Mouse (Mus musculus): ENCODE results near the gene Ski.
A peak's percentile ranks its signal among the peaks of the same experiment; 100 is the strongest.

Gene Ski

DNA sequence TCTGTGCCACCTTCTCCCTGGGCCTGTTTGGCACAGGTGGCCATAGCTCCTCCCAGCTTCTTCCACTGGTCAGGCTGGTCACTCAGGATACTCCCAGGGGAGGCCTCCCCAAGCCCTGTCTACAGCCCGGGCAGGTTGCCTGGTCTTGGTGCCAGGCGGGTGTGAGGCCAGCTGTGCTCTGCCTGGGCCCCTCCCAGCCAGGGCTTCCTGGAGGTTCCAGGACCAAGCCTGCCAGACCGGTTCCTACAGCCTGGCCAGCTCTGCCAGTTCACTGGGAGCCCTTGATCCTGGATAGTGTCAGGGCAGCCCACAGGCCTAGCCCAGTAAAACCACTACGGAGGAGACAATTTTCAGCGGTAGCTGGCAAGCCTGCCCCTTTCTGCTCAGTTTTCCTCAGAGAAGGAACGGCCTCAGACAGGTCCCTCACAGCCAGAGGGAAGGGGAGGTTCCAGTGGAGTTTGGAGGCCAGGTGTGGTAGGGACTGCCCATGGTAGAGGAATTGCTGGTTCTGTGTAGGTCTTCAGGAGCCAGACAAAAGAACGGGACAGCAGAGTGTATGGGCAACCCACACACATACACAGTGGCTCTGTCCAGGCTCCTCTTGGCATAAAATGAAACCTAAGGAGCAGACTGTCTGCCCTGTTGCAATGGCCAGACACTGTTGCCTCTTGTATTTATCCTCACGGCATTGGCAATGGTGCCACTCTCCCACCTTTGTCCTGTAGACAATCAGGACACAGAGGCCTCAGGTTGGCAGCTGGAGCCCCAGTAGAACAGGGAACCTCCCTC is 73.3 kb downstream of the Ski start:
- DNase-seq, result no peak

DNA sequence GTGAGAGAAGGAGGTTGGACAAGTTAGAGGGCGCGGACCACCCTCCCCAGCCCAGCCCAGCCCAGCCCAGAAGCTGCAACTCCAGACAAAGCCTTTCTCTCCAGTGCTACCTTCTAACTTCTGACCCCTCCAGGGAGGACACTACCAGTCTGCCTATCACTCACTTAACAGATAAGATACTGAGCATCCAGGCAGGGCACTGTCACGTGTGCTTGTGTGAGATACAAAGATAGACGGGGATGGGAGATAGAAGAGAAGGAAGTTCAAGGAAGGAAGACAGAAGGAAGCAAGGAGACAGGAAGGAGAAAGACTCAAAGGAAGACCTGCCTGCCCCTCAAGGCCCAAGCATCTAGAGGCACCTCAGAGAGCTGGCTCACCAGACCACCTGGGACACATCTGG is 73.9 kb downstream of the Ski start:
- DNase-seq, result no peak

DNA sequence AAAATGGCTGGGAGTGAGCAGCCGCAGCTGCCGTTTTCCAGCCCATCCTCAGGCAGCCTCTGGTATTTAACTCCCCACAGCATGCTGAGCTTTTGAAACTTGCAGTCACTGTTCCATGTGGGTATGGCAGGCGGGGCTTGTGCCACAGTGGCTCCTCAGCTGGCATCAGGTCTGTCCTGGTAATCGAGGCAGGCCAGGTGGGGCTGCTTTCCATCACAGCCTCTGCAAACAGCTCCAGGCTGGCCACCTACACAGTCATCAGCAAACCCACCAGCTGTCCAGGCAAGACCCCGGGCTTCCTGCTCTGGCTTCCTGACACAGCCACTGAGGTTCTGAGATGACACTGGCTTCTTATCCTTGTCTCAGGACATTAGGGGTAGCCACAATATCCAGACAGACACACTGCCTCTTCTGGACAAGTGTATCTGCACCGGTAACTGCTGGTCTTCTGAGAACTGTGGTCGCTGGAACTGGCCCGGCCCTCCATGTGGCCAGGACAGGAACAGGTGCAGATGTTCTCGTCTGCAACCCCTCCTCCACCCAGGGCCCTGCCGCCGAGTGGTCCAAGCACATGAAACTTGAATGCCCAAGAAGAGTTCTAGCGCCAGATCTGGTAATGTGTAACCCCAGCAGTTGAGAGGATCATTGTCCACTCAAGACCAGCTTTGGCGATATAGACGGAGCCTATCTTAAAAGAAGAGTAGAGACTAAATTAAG is 76.1 kb downstream of the Ski start:
- DNase-seq, result no peak

DNA sequence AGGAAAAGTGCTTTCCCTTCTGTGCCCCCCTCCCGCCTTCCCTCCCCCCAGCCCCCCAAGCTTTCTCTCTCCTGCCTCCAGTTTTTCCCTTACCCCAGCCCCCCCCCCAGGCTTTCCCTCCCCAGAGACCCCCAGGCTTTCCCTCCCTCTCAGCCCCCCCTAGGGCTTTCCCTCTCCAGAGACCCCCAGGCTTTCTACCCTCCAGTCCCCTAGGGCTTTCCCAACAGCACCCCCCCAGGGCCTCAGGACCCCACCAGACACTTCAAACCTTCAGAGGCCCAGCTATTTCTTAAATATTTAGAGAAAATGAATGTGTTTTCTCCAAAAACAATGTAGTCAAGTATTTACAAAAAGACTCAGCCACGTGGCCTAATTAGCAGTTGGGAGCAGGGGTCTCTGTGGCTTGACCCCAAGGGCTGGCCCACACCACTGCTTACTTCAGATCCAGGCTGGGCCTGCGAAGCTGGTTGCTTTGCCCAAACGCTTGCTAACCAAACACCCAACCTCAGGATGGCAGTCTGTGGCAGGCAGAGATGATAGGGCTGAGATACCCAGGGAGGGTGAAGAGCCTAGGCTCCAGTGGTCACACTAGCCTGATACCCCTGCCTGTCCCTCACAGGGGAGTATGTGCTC is 77.7 kb downstream of the Ski start:
- DNase-seq, result no peak

DNA sequence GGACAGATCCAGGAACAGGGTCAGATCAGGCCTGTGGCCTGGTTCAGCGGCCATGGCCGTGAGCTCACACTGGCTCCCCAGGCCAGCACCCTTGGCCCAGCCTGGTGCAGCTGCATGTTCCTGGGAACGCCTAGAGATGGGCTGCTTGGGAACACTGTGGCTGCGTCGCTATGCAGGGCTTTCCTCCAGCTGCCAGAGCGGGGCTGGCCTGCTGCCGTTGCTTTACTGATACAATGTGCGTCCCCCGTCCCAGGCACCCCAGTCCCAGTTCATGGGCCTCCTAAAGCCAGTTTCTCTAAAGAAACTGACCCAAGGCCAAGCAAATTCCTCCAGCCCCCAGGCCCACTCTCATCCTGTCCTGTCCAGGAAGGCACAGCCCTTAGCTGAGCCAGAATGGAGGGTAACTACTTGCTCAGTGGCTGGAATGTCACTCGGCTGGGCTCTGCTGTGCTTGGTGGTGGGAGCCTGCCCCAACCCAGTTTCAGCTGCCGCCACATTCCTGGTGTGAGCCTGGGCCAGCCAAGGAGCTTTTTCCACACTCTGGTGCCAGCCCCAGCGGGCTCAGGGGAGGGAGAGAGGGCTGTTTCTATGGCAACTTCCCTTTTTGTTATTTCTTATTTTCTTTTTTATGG is 78.4 kb downstream of the Ski start:
- DNase-seq, result no peak

DNA sequence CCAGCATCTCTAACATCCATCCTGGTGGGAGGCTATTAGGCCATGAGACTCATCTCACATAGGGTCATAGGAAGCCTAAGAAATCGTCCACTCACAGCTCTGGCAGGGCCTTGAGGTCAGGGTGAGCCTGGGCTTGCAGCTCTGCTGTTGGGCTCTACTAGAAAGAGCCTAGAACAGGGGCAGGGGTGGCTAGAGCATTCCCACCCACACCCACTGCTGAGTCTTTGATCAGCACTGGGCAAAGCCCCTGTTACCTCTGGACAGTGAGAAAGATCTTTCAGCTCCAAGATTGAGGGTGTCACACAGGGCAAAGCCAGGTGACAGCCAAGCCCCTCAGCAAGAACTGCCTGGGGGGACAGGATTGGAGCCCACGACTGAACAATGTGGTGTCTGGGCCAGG is 79.0 kb downstream of the Ski start:
- DNase-seq, result no peak

DNA sequence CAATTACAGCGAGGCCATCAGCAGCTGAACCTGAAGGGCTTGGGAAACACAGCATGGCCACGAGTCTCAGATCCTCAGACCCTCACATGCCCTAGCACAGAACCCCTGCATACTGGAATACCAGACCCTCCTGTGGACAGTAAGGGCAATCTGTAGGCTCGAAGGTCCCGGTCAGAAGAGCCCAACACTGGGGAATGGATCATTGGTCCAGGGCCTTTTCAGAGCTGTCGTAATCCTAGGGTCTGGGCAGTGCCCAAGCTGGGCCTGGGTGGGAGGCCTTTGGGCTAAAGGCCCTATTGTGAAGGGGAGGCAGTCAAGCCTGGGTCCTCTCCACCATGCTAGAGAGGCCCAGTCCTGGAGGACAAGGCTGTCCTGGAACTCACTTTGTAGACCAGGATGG is 79.6 kb downstream of the Ski start:
- no peak for DNase-seq

DNA sequence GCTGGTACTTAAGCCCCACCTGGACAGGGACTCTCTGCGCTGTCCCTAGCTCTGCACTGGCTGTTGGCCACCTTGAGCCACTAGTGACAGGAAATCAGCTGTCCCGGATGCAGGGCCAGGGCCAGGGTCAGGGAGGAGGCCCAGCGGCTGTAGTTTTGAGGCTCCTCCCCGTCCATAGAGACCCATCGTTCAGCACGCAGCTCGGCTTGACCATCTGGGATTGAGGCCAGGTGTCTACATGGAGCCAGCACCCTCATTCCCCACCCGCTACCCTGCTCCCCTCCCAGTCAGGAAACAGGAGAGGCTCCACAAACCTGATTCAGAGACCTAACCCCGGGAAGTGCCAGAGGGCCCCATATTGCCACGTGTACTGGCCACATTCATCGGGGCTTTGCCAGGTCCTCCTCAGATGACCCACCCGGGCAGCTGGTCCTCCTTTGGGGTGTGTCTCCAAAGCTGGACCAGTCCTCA is 81.6 kb downstream of the Ski start:
- DNase-seq, result no peak

DNA sequence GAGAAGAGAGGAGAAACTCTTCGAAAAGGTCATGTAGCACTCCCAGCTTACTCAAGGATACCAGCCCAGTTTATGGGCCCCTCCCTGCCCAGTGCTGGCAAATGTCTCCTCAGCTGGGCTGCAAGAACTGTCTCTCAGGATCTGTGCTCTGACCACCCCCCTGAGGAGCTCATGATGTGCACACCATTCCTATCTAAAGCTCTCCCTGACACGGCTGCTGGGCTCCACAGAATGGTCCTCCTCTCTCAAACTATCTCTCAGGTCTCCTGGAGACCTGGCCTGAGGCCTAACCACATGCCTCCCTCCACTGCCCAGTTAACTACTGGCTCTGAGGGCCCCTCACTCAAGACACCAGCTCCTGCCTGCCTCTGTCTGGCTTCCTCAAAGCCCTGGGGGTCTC is 82.2 kb downstream of the Ski start:
- DNase-seq, result no peak

DNA sequence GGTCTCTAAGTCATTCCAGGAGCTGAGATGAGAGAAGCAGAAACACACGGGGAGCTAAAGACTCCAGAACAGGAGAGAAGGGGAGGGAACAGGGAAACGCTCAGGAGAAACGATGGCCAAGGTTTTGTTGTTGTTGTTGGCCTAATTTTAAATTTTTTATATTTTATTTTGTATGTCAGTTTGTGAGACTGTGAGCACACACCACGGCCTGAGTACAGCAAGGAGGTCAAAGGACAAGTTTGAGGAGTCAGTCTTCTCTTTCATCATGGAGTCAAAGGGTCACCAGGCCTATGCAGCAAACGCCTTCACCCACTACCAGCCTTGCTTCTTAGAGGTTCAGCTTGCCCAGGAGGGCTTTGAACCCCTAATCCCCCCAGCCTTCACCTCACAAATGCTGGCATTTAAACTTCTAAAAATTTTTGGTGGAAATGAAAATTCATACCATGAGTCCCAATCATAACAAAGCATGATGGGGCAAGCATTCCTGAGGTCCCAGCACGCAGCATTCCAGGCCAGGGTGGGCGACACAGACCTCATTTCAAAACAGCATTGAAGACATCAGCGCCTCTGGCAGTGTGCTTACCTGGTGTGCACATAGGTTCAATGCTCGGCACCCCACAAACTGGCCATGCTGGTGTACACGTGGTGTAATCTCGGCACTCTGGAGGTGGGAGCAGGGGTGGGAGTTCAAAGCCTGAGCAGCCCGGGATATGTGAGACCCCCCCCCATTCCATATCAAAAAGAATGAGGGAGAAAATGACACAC is 82.9 kb downstream of the Ski start:
- no peak for DNase-seq

DNA sequence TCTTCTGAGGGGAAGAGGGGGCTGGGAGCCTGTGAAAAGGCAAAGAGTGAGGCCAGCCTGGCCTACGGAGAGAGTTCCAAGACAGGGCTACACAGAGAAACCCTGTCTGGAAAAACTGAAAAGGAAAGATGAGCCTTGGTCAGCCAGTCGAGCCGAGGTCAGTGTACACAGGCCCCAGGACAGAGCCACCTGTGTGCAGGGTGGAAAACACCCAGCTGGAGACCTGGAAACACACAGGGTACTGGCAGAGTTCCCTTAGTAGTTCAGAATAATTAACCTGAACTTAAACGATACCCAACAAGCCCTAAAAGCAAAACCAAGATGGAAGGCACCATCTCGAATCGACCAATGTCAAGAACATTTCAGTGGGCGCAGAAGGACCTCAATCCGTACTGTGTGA is 83.9 kb downstream of the Ski start:
- no peak for DNase-seq

DNA sequence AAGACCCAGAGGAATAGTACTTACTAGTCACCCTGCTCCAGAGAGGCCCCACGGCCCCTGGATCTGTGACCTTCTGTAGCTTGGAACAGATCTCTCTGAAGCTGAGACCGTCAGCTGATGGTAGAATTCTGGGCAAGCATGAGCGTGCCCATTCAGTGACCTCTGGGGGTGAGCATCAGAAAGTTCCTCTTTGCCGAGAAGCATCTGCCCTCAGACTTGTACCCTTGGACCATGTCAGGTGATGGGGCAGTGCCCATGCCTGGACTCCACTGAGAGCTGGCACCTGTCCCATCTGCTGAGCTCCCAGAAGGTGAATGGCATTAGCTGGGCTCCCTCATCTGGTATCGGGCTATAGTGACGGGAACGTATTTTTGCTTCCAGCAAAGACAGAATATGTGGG is 84.5 kb downstream of the Ski start:
- DNase-seq, result no peak

DNA sequence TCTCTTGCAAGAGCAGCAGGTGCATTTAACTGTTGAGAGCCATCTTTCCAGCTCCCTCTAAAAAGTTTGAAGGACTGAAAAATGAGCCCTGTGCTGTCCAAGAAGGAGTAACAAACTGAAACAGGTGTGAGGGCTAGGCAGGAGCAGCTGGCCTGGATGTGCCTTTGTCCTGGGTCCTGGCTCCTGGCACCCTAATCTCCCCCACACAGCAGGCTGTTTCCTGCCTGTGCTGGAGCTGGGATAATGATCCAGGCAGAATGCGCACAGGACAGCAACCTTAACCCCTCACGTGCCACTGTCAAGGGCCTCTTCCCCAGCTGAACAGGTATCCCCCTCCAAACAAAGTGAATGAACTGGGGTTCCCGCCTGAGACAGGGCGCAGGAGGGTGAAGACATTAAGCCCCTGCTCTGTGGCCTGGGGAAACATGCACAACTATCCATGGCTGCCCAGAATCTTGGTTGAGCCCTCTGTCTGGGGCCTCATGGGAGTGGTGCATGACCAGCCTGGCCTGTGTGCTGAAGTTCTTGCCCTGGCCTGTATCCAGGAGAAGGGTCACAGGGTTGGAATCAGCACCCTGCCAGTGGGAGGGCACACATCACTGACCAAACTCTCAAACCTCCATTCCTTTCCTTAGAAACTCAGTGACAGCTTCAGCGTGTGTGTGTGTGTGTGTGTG is 86.3 kb downstream of the Ski start:
- DNase-seq, result no peak

DNA sequence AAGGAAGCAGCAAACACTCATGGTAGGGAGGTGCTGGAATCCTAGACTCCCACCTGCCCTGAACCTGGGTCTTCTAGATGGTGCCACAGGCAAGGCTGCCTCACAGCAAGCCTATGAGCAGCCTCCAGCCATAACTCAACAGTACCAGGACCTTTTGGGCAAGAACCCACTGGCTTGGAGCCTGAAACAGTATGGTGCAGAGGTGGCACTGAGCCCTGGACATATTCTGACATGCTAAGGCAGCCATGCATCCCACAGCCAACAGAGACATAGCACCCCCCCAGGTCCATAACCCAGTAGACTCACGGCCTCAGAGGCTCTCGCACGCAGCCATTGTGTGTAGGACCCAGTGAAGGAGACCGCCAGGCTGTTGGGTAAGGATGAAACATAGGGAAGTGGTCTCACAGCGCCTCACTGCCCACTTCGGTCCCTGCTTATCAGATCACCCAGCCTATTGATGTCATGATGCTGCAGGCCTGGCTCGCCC is 87.7 kb downstream of the Ski start:
- DNase-seq, result no peak

DNA sequence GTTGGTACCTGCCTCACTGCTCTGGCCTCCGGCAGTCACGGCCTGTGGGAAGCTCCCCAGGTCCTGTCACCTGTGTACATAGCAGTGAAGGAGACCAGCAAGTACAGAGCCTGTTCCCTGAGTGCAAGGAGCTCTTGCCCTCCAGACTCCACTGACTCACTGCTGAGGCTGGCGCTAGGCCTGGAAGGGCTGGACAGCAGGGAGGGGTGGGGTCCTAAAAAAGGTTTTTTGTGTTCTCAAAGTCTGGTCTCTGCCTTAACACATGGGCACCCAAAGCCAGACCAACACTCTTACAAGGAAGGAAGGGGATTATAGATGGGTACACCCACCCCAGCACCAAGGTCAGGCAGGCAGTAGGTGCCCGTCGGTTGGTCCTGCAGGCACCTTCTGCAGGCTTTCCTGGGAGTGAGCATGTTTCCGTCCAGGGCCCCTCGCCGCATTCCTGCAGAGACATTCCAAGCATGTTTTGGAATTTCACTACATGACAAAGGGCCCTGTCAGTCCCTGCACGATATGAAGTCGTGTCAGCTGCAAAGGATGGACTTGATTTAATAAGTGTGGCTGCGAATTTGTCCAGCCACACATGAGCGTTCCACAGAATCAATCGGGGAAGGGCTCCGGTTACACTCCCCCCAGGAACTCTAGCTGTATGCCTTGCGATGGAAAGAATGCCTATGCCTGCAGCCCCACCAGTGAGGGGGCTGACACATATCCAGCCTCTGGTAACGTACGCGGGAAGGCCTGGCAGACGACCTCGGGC is 88.6 kb downstream of the Ski start:
- no peak for DNase-seq

DNA sequence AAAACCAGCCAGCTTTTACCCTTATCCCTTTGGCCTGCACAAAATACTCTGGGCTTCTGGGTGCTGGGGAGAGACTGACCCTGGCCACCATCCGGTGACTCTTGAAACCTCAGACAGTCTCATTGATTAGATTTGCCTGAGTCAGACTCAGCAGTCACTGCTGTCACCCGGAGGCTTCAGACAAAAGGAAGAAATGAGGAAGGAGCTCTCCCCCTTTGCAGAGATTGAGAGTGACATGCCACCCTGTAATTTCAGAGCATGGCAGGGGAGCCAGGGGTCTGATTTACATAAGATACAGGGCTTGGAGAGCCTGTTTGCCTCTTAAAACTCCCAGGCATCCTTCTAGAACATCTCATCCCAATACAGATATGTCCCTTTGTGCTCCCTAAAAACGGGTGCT is 89.2 kb downstream of the Ski start:
- DNase-seq, result no peak

DNA sequence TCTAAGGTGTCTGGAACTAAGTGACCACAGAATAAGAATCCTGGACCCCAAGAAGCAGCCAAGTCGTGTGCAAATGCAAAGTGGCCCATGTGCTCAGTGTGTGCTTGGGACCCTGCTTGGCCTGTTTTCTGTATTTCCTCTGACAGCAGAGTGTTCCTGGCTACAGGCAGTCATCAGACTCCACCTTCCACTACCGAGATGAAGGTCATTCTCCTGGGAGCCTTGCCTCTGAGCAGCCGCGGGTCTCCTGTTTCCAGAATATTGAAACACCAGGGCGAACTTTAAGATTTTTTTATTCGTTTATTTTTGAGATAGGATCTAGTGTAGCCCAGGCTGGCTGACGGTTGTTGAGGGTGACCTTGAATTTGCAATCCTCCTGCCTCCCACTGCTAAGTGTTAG is 91.8 kb downstream of the Ski start:
- no peak for DNase-seq

DNA sequence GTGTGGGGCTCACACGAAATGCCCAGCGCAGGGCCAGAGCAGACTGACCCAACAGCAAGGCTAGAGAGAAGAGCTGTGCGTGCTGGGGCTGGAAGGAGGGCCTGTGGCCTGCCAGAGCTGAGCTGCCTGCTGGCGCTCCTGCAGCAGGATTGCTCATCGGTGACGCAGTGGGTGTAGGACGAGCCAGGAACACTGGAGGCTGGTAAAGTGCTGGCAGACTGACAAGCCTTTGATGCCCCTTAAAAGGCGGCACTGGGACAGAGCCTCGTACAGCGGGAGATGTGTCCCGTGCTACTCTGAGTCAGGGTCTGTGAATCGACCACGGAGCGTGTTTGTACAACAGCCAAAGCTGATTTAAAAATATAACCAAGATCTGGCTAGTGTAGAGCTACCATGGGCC is 92.4 kb downstream of the Ski start:
- no peak for DNase-seq

DNA sequence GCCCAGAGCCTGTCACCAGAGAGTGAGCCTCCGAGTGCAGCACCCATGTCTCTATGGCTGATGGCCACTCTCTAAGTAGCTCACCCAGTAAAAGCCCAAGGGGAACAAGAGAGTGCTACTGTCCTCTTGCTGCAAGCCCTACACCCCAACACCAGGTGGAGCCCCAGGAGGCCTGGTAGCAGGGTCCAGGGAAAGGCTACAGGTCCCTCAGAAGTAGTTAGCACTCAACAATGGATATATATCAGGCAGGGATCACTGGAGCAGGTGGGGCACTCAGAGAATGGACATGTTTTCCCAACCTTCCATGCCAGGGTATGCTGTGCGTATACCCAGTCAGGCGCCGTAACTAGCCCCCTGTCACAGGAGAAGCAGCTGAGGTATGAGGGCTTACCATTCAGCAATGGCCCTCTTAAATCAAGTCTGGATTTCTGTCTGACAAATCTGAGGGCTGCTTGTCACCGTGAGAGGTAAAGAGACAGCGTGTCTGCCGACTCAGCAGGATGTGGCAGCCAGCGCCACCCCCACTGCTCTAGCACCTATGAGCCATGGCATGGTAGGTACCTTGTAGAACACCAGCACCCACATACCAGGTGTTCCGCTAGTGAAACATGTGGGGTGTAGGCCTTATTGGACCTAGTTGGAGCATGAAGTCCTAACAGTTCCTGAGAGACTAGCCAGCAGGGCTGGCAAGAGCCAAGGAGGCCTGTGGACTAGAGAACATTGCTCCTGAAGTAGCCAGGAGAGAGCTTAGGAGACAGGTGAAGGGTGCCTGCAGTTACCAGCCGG is 93.1 kb downstream of the Ski start:
- peak; percentile 49 to 62 for DNase-seq

DNA sequence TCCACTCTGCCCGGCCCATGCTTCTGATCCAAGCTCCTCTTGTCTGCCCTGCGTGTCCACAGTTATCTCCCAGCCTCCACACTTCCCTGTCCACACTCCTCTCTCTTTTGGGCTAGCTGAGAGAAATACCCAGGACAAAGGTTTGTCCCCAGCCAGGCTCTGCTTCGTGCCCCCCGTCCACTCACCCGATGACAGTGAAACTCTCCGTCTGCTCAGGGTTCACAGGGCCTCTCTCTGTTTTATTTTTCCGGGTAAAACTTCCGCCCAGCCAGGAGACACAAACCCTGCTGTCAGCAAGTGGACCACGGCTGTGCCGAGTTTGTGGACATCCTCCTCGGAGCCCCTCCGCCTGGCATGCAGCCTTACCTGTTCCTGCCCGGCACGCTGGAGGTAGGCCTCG is 94.0 kb downstream of the Ski start:
- DNase-seq, result no peak

Measured in spleen, adult 18-20 months (tissue).